Mouse (Mus musculus): ENCODE data around the gene Gtf3c6. TPM values are rescaled to one million over a fixed set of nuclear protein-coding genes. Genes with fewer than 3 reads are reported as not detected.

Gtf3c6 gene
- polyA plus RNA-seq, 1 experiment from 2014 or later: 106 TPM

GRCm38 (mm10) chr10:40260305-40260704 lies 2.4 kb upstream of the Gtf3c6 start:
- no peak overlapping the region for H3K4me2 ChIP-seq (replicated peaks; ENCODE audit: low read depth, low read length)
- no peaks in the 10 kb centered on the region for H3K9me3 ChIP-seq (ENCODE audit: low read length)
- H3K9ac ChIP-seq (replicated peaks; ENCODE audit: low read length): no peak overlapping the region
- H3K27ac ChIP-seq (ENCODE audit: low read length): no peak overlapping the region
- H3K27me3 ChIP-seq (ENCODE audit: insufficient read depth, low read length): no peaks in the 10 kb centered on the region
- no peak overlapping the region for H3K4me3 ChIP-seq (ENCODE audit: low read length)
- no peaks in the 10 kb centered on the region for H3K36me3 ChIP-seq (ENCODE audit: insufficient read depth, low read length)
- whole genome bisulfite sequencing: 46% methylated on average over 5 of the region's 5 CpGs
- H3K4me1 ChIP-seq (ENCODE audit: insufficient read depth, low read length): peaks cover 12% of the 10 kb centered on the region
- no peak for ATAC-seq (ENCODE audit: low FRiP score, low TSS enrichment)

GRCm38 (mm10) chr10:40259542-40259941 lies 1.6 kb upstream of the Gtf3c6 start:
- WGBS: 18% methylated on average over 8 of the region's 8 CpGs
- peaks cover 12% of the 10 kb centered on the region for H3K4me1 ChIP-seq (ENCODE audit: insufficient read depth, low read length)
- no peaks in the 10 kb centered on the region for H3K9me3 ChIP-seq (ENCODE audit: low read length)
- no peaks in the 10 kb centered on the region for H3K27me3 ChIP-seq (ENCODE audit: insufficient read depth, low read length)
- ATAC-seq (ENCODE audit: low FRiP score, low TSS enrichment): no peak
- 0 out of 2 replicates have a peak, but pooled peaks cover 3% of the 10 kb centered on the region for H3K36me3 ChIP-seq (ENCODE audit: insufficient read depth, low read length)
- no peak overlapping the region for H3K9ac ChIP-seq (replicated peaks; ENCODE audit: low read length)
- H3K4me3 ChIP-seq (ENCODE audit: low read length): no peak overlapping the region
- no peak overlapping the region for H3K27ac ChIP-seq (ENCODE audit: low read length)
- H3K4me2 ChIP-seq (replicated peaks; ENCODE audit: low read depth, low read length): 0 out of 2 replicates have a peak overlapping the region, but pooled peaks have one; percentile 89

GRCm38 (mm10) chr10:40258976-40259375 lies 1.1 kb upstream of the Gtf3c6 start:
- H3K4me2 ChIP-seq (replicated peaks; ENCODE audit: low read depth, low read length): peak overlapping the region; percentile 89
- peaks cover 12% of the 10 kb centered on the region for H3K4me1 ChIP-seq (ENCODE audit: insufficient read depth, low read length)
- H3K27me3 ChIP-seq (ENCODE audit: insufficient read depth, low read length): no peaks in the 10 kb centered on the region
- H3K9me3 ChIP-seq (ENCODE audit: low read length): no peaks in the 10 kb centered on the region
- H3K27ac ChIP-seq (ENCODE audit: low read length): peak overlapping the region; percentile 98
- H3K4me3 ChIP-seq (ENCODE audit: low read length): peak overlapping the region; percentile 13
- no peak overlapping the region for H3K9ac ChIP-seq (replicated peaks; ENCODE audit: low read length)
- WGBS: 2% methylated on average over 5 of the region's 5 CpGs
- ATAC-seq (ENCODE audit: low FRiP score, low TSS enrichment): no peak
- peaks cover 8% of the 10 kb centered on the region; the same call in 1 of the 2 replicates for H3K36me3 ChIP-seq (ENCODE audit: insufficient read depth, low read length)

GRCm38 (mm10) chr10:40258401-40258966 lies 576 bp upstream of the Gtf3c6 start:
- Histone ChIP-seq H3K36me3 (ENCODE audit: insufficient read depth, low read length) (peaks cover 12% of the 10 kb centered on the region), H3K4me3 (ENCODE audit: low read length) (peak overlapping the region; percentile 80), H3K4me2 (replicated peaks; ENCODE audit: low read depth, low read length) (peak overlapping the region; percentile 89), H3K9me3 (ENCODE audit: low read length) (no peaks in the 10 kb centered on the region), H3K9ac (replicated peaks; ENCODE audit: low read length) (peak overlapping the region; percentile 91), H3K4me1 (ENCODE audit: insufficient read depth, low read length) (peaks cover 12% of the 10 kb centered on the region), H3K27me3 (ENCODE audit: insufficient read depth, low read length) (no peaks in the 10 kb centered on the region), H3K27ac (ENCODE audit: low read length) (peak overlapping the region; percentile 98)
- peak; percentile 83 for ATAC-seq (ENCODE audit: low FRiP score, low TSS enrichment)
- WGBS: 0% methylated on average over 12 of the region's 12 CpGs

- H3K27me3 ChIP-seq (ENCODE audit: insufficient read depth, low read length): no peaks in the 10 kb centered on the region
- peak overlapping the region; percentile 98 for H3K27ac ChIP-seq (ENCODE audit: low read length)
- peaks cover 22% of the 10 kb centered on the region for H3K36me3 ChIP-seq (ENCODE audit: insufficient read depth, low read length)
- peak; percentile 84 for ATAC-seq (ENCODE audit: low FRiP score, low TSS enrichment)
- peak overlapping the region; percentile 91 for H3K9ac ChIP-seq (replicated peaks; ENCODE audit: low read length)
- no peaks in the 10 kb centered on the region for H3K9me3 ChIP-seq (ENCODE audit: low read length)
- H3K4me3 ChIP-seq (ENCODE audit: low read length): peak overlapping the region; percentile 80
- H3K4me1 ChIP-seq (ENCODE audit: insufficient read depth, low read length): peaks cover 12% of the 10 kb centered on the region
- WGBS: 2% methylated on average over 5 of the region's 5 CpGs
- peak overlapping the region; percentile 89 for H3K4me2 ChIP-seq (replicated peaks; ENCODE audit: low read depth, low read length)
Measured at GRCm38 (mm10) chr10:40256716-40257115, 1.2 kb downstream of the Gtf3c6 start.

GRCm38 (mm10) chr10:40250969-40251368 lies 6.9 kb downstream of the Gtf3c6 start:
- H3K27ac ChIP-seq (ENCODE audit: low read length): no peak overlapping the region
- ATAC-seq (ENCODE audit: low FRiP score, low TSS enrichment): no peak
- WGBS: 90% methylated on average over 6 of the region's 6 CpGs
- peaks cover 50% of the 10 kb centered on the region for H3K36me3 ChIP-seq (ENCODE audit: insufficient read depth, low read length)
- H3K9me3 ChIP-seq (ENCODE audit: low read length): no peaks in the 10 kb centered on the region
- no peak overlapping the region for H3K9ac ChIP-seq (replicated peaks; ENCODE audit: low read length)
- H3K4me3 ChIP-seq (ENCODE audit: low read length): no peak overlapping the region
- H3K4me1 ChIP-seq (ENCODE audit: insufficient read depth, low read length): peaks cover 5% of the 10 kb centered on the region; the same call in 1 of the 2 replicates
- no peaks in the 10 kb centered on the region for H3K27me3 ChIP-seq (ENCODE audit: insufficient read depth, low read length)
- H3K4me2 ChIP-seq (replicated peaks; ENCODE audit: low read depth, low read length): no peak overlapping the region

DNA sequence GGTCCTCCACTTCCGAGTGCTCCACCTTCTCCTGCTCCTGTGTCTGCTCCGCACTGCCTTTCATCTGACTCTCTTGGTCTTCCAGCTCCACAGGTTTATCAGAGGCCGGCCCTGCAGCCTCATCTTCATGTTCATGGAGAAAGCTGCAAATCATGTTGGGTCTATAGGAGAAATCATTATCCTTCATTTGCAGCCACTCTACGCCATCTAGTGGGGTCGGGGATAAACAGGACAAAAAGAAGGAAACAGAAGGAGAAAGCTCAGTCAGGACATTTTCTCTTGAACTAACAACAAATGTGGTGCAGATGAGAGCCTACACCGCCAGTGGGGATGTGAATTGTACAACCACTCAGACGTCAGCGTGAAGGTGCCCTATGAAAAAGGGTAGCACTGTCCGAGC lies 8.3 kb downstream of the Gtf3c6 start:
- no peak for ATAC-seq (ENCODE audit: low FRiP score, low TSS enrichment)
- peaks cover 8% of the 10 kb centered on the region; the same call in 1 of the 2 replicates for H3K4me1 ChIP-seq (ENCODE audit: insufficient read depth, low read length)
- H3K9me3 ChIP-seq (ENCODE audit: low read length): no peaks in the 10 kb centered on the region
- WGBS: 87% methylated on average over 9 of the region's 9 CpGs
- no peak overlapping the region for H3K4me2 ChIP-seq (replicated peaks; ENCODE audit: low read depth, low read length)
- H3K27ac ChIP-seq (ENCODE audit: low read length): no peak overlapping the region
- peaks cover 47% of the 10 kb centered on the region for H3K36me3 ChIP-seq (ENCODE audit: insufficient read depth, low read length)
- no peak overlapping the region for H3K4me3 ChIP-seq (ENCODE audit: low read length)
- H3K9ac ChIP-seq (replicated peaks; ENCODE audit: low read length): no peak overlapping the region
- H3K27me3 ChIP-seq (ENCODE audit: insufficient read depth, low read length): no peaks in the 10 kb centered on the region

- peak overlapping the region; percentile 73 for H3K27ac ChIP-seq (ENCODE audit: low read length)
- peak overlapping the region; percentile 67 for H3K4me2 ChIP-seq (replicated peaks; ENCODE audit: low read depth, low read length)
- 32% methylated on average over 11 of the region's 11 CpGs for WGBS
- H3K4me1 ChIP-seq (ENCODE audit: insufficient read depth, low read length): peaks cover 8% of the 10 kb centered on the region; the same call in 1 of the 2 replicates
- peak overlapping the region; percentile 78 for H3K9ac ChIP-seq (replicated peaks; ENCODE audit: low read length)
- H3K27me3 ChIP-seq (ENCODE audit: insufficient read depth, low read length): no peaks in the 10 kb centered on the region
- no peaks in the 10 kb centered on the region for H3K9me3 ChIP-seq (ENCODE audit: low read length)
- peaks cover 45% of the 10 kb centered on the region for H3K36me3 ChIP-seq (ENCODE audit: insufficient read depth, low read length)
- peak overlapping the region; percentile 84 for H3K4me3 ChIP-seq (ENCODE audit: low read length)
- peak; percentile 40 for ATAC-seq (ENCODE audit: low FRiP score, low TSS enrichment)
Measured at GRCm38 (mm10) chr10:40247166-40247716, 10.7 kb downstream of the Gtf3c6 start.

- Histone ChIP-seq H3K27ac (ENCODE audit: low read length) (peak within 1 kb of the TSS; percentile 73), H3K9me3 (ENCODE audit: low read length) (no peaks in the 10 kb centered on the region), H3K9ac (replicated peaks; ENCODE audit: low read length) (peak within 1 kb of the TSS; percentile 78), H3K27me3 (ENCODE audit: insufficient read depth, low read length) (no peaks in the 10 kb centered on the region), H3K4me1 (ENCODE audit: insufficient read depth, low read length) (peaks cover 8% of the 10 kb centered on the region; the same call in 1 of the 2 replicates), H3K36me3 (ENCODE audit: insufficient read depth, low read length) (peaks cover 44% of the 10 kb centered on the region), H3K4me2 (replicated peaks; ENCODE audit: low read depth, low read length) (peak within 1 kb of the TSS; percentile 67), H3K4me3 (ENCODE audit: low read length) (peak within 1 kb of the TSS; percentile 84)
- peak; percentile 93 for ATAC-seq (ENCODE audit: low FRiP score, low TSS enrichment)
- under 1% methylated on average over 54 of the region's 54 CpGs for WGBS
Measured at GRCm38 (mm10) chr10:40246374-40247165, 11.3 kb downstream of the Gtf3c6 start, which contains the start of gene Rpf2. Gene Rpf2 (minus strand): TSS chr10:40247036.

All from kidney, embryonic 16.5 days (tissue).